Mouse (Mus musculus): Measurements from ENCODE around the gene Tmem274. TPM values are rescaled to one million over a fixed set of nuclear protein-coding genes. Genes with fewer than 3 reads are reported as not detected.
A peak's percentile ranks its signal among the peaks of the same experiment; 100 is the strongest.

The Tmem274 gene
- polyA plus RNA-seq, 1 experiment from 2014 or later, result not detected

DNA sequence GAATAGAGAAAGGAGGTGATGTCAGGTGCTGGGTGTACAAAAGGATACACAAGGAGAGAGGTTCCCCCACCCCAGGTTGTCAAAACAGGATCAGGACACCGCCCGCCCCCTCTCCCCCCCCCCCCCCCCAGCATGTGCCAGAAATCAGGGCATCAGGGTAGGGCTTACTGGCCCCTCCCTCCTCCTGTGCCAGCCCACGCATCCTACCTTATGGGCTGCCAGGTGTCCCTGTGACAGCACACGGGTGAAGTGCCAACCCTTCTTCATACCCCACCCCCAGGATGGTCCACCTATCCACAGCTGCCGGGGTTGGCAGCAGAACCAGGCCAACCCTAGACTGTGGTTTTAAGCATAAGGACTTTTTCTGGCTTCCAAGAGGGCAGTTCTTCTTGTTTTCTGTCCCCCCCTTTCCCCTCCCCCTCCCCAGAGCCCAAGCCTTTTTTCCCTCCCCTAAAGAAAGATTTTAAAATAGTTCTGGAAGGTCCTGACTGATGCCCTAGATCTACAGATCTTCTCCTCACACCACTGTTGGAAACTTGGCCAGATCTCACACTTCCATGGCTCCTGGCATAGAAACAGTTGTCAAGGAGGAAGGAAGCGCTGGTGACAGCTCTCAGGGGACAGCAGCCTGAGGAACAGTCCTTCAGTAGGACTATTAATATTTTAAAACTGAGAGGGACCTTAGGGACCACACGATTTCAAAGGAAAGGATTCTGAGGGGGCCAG lies 15.4 kb upstream of the Tmem274 start:
- 61% methylated on average over 6 of the region's 7 CpGs for WGBS
- no peaks in the 10 kb centered on the region for H3K36me3 ChIP-seq (ENCODE audit: control insufficient read depth, insufficient read depth, low read length)
- ATAC-seq (ENCODE audit: insufficient read depth, low FRiP score, low TSS enrichment) (no peak), DNase-seq (ENCODE audit: low spot score) (no peak)
- no peak overlapping the region for H3K4me3 ChIP-seq (ENCODE audit: low read depth, low read length)
- H3K27ac ChIP-seq (ENCODE audit: low read depth, low read length), result no peak overlapping the region
- H3K4me2 ChIP-seq (ENCODE audit: low read depth), result no peak overlapping the region
- H3K9ac ChIP-seq (ENCODE audit: low read length), result no peak overlapping the region
- H3K9me3 ChIP-seq (ENCODE audit: control insufficient read depth, low read length), result no peaks in the 10 kb centered on the region
- H3K4me1 ChIP-seq (ENCODE audit: control insufficient read depth, insufficient read depth, low read length), result no peaks in the 10 kb centered on the region
- H3K27me3 ChIP-seq (ENCODE audit: control insufficient read depth, insufficient read depth, low read length), result no peaks in the 10 kb centered on the region

DNA sequence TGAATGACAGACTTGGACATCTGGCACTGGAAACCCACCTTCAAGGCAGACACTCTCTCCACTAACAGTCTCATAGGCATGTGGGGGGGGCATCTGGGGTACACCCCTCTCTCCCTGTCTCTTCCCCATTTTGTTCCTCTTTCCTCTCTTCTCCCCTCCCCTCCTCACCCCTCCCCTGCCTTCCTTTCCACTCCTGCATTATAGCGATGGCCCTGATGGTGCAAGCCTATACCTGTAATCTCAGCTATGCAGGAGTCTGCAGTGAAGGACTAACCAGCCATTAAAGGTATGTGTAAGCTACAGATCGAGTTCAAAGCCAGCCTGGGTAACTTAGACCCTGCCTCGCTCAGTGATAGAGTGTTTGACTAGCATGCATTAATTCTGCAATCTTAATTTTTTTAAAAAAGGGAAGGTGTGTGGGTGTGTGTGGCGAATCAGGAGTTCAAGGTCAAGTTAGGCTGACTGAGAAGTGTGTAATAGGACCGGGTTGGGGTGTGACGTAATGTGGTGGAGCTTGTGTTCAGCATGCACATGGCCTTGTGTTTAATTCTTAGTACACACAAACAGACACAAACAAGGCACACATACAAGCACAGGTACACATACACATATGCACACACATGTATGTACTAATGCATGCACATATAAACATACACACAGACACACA lies 14.7 kb upstream of the Tmem274 start:
- H3K9me3 ChIP-seq (ENCODE audit: control insufficient read depth, low read length), result no peaks in the 10 kb centered on the region
- H3K36me3 ChIP-seq (ENCODE audit: control insufficient read depth, insufficient read depth, low read length), result no peaks in the 10 kb centered on the region
- no peak overlapping the region for H3K27ac ChIP-seq (ENCODE audit: low read depth, low read length)
- no peak overlapping the region for H3K4me2 ChIP-seq (ENCODE audit: low read depth)
- DNase-seq (ENCODE audit: low spot score) (no peak), ATAC-seq (ENCODE audit: insufficient read depth, low FRiP score, low TSS enrichment) (no peak)
- no peaks in the 10 kb centered on the region for H3K4me1 ChIP-seq (ENCODE audit: control insufficient read depth, insufficient read depth, low read length)
- no peak overlapping the region for H3K9ac ChIP-seq (ENCODE audit: low read length)
- 86% methylated on average over 6 of the region's 6 CpGs for WGBS
- H3K4me3 ChIP-seq (ENCODE audit: low read depth, low read length), result no peak overlapping the region
- no peaks in the 10 kb centered on the region for H3K27me3 ChIP-seq (ENCODE audit: control insufficient read depth, insufficient read depth, low read length)

- H3K36me3 ChIP-seq (ENCODE audit: control insufficient read depth, insufficient read depth, low read length), result no peaks in the 10 kb centered on the region
- no peak overlapping the region for H3K4me2 ChIP-seq (ENCODE audit: low read depth)
- H3K9me3 ChIP-seq (ENCODE audit: control insufficient read depth, low read length), result no peaks in the 10 kb centered on the region
- 78% methylated on average over 6 of the region's 6 CpGs for WGBS
- H3K27ac ChIP-seq (ENCODE audit: low read depth, low read length), result no peak overlapping the region
- no peak for ATAC-seq (ENCODE audit: insufficient read depth, low FRiP score, low TSS enrichment)
- H3K9ac ChIP-seq (ENCODE audit: low read length), result no peak overlapping the region
- H3K4me3 ChIP-seq (ENCODE audit: low read depth, low read length), result no peak overlapping the region
- no peaks in the 10 kb centered on the region for H3K4me1 ChIP-seq (ENCODE audit: control insufficient read depth, insufficient read depth, low read length)
- DNase-seq (ENCODE audit: low spot score), result no peak
- H3K27me3 ChIP-seq (ENCODE audit: control insufficient read depth, insufficient read depth, low read length), result no peaks in the 10 kb centered on the region
These were observed 13.7 kb upstream of the Tmem274 start for GRCm38 (mm10) chr4:149463435-149463950.

DNA sequence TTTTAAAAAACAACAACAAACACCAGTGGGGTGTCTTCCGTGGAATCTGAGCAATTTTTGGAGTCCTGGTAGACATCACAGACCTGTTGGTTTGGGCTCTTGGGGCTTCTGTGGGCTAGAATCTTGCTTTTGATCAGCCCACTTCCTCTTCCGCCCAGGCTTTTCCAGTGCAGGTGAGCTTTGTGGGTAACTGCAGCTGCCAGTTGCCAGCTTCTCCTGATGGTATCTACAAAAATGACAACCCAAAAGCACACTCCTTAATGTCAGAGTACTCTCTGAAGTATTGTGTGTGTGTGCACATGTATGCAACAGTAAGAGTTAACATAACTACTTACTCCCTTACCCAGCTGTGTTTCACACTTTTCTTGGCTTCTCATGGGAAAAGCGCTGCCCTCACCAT lies 7.6 kb upstream of the Tmem274 start:
- Histone ChIP-seq H3K9me3 (ENCODE audit: control insufficient read depth, low read length) (no peaks in the 10 kb centered on the region), H3K4me1 (ENCODE audit: control insufficient read depth, insufficient read depth, low read length) (no peaks in the 10 kb centered on the region), H3K4me2 (ENCODE audit: low read depth) (no peak overlapping the region), H3K36me3 (ENCODE audit: control insufficient read depth, insufficient read depth, low read length) (peaks cover 5% of the 10 kb centered on the region), H3K27me3 (ENCODE audit: control insufficient read depth, insufficient read depth, low read length) (no peaks in the 10 kb centered on the region), H3K9ac (ENCODE audit: low read length) (no peak overlapping the region), H3K27ac (ENCODE audit: low read depth, low read length) (no peak overlapping the region), H3K4me3 (ENCODE audit: low read depth, low read length) (no peak overlapping the region)
- WGBS, result 94% methylated on average over 3 of the region's 3 CpGs
- ATAC-seq (ENCODE audit: insufficient read depth, low FRiP score, low TSS enrichment) (no peak), DNase-seq (ENCODE audit: low spot score) (no peak)

DNA sequence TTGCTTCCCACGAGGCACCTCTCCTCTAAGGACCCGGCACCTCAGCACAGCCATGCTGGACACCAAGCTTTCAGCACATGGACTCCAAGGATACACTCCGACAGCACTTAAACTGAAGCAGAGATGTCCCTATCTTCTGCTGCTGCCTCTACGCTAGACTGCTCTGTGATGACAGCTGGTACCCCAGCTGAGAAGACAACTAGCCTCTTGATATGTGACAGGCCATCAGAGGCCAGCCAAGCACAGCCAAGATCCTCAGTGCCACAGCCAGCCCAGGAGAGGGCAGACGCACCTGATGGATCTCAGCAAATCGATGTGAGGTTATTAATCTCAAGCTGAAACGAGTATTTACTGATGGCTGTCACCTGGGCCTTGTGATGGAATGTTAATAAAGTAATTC lies 2.1 kb upstream of the Tmem274 start:
- Histone ChIP-seq H3K27ac (ENCODE audit: low read depth, low read length) (no peak overlapping the region), H3K36me3 (ENCODE audit: control insufficient read depth, insufficient read depth, low read length) (peaks cover 5% of the 10 kb centered on the region), H3K4me3 (ENCODE audit: low read depth, low read length) (no peak overlapping the region), H3K9me3 (ENCODE audit: control insufficient read depth, low read length) (no peaks in the 10 kb centered on the region), H3K9ac (ENCODE audit: low read length) (no peak overlapping the region), H3K27me3 (ENCODE audit: control insufficient read depth, insufficient read depth, low read length) (no peaks in the 10 kb centered on the region), H3K4me1 (ENCODE audit: control insufficient read depth, insufficient read depth, low read length) (no peaks in the 10 kb centered on the region), H3K4me2 (ENCODE audit: low read depth) (no peak overlapping the region)
- DNase-seq (ENCODE audit: low spot score) (no peak), ATAC-seq (ENCODE audit: insufficient read depth, low FRiP score, low TSS enrichment) (no peak)
- WGBS, result 81% methylated on average over 7 of the region's 7 CpGs

GRCm38 (mm10) chr4:149484566-149484965 lies 7.4 kb downstream of the Tmem274 start:
- peak overlapping the region; percentile 80 for H3K4me2 ChIP-seq (ENCODE audit: low read depth)
- ATAC-seq (ENCODE audit: insufficient read depth, low FRiP score, low TSS enrichment) (no peak), DNase-seq (ENCODE audit: low spot score) (no peak)
- H3K36me3 ChIP-seq (ENCODE audit: control insufficient read depth, insufficient read depth, low read length), result peaks cover 4% of the 10 kb centered on the region; the same call in 1 of the 2 replicates
- WGBS, result 55% methylated on average over 3 of the region's 3 CpGs
- H3K9ac ChIP-seq (ENCODE audit: low read length), result peak overlapping the region; percentile 64
- no peak overlapping the region for H3K27ac ChIP-seq (ENCODE audit: low read depth, low read length)
- H3K9me3 ChIP-seq (ENCODE audit: control insufficient read depth, low read length), result no peaks in the 10 kb centered on the region
- peak overlapping the region; percentile 73 for H3K4me3 ChIP-seq (ENCODE audit: low read depth, low read length)
- H3K4me1 ChIP-seq (ENCODE audit: control insufficient read depth, insufficient read depth, low read length), result peaks cover 7% of the 10 kb centered on the region
- no peaks in the 10 kb centered on the region for H3K27me3 ChIP-seq (ENCODE audit: control insufficient read depth, insufficient read depth, low read length)

- WGBS, result 0% methylated on average over 59 of the region's 60 CpGs
- peaks cover 8% of the 10 kb centered on the region; the same call in 1 of the 2 replicates for H3K36me3 ChIP-seq (ENCODE audit: control insufficient read depth, insufficient read depth, low read length)
- peak within 1 kb of the TSS; percentile 64 for H3K9ac ChIP-seq (ENCODE audit: low read length)
These were observed 8.1 kb downstream of the Tmem274 start, which contains the start of the genes Nmnat1 and Lzic for GRCm38 (mm10) chr4:149485053-149485824. Nmnat1 (minus strand) TSS chr4:149485202. Lzic (plus strand) TSS chr4:149485229.

DNA sequence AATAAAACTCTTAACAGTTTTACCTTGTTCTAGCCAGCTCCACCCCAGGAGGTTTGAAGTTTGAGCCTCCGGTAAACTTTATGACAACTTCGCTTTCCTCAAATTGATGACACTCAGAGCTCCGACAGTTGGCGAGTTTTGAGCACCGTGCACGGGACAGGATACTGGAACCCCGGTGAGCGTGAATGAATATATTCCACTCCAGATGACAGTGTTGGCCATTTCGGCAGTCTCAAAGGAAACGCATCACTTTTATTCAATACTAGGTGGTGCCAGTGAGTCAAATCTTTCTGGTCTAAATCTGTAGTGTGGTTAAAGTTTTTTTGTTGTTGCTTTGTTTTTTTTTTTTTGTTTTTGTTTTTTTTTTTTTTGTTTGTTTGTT lies 8.6 kb downstream of the Tmem274 start:
- no peak for DNase-seq (ENCODE audit: low spot score)

More at GRCm38 (mm10) chr4:149485053-149485824, 8.1 kb downstream of the Tmem274 start, which contains the start of the genes Nmnat1 and Lzic:
- H3K4me3 ChIP-seq (ENCODE audit: low read depth, low read length), result peak within 1 kb of the TSS; percentile 73
- 0 out of 2 replicates have a peak within 1 kb of the TSS, but pooled peaks have one; percentile 41 for H3K27ac ChIP-seq (ENCODE audit: low read depth, low read length)
- H3K4me2 ChIP-seq (ENCODE audit: low read depth), result peak within 1 kb of the TSS; percentile 80
- no peaks in the 10 kb centered on the region for H3K27me3 ChIP-seq (ENCODE audit: control insufficient read depth, insufficient read depth, low read length)
- ATAC-seq (ENCODE audit: insufficient read depth, low FRiP score, low TSS enrichment) (peak; percentile 97), DNase-seq (ENCODE audit: low spot score) (peak; percentile 95)
- H3K4me1 ChIP-seq (ENCODE audit: control insufficient read depth, insufficient read depth, low read length), result peaks cover 7% of the 10 kb centered on the region
- no peaks in the 10 kb centered on the region for H3K9me3 ChIP-seq (ENCODE audit: control insufficient read depth, low read length)

More for the DNA sequence above, 8.6 kb downstream of the Tmem274 start:
- H3K27me3 ChIP-seq (ENCODE audit: control insufficient read depth, insufficient read depth, low read length), result no peaks in the 10 kb centered on the region
- WGBS, result 0% methylated on average over 10 of the region's 10 CpGs
- H3K4me1 ChIP-seq (ENCODE audit: control insufficient read depth, insufficient read depth, low read length), result peaks cover 7% of the 10 kb centered on the region
- H3K9me3 ChIP-seq (ENCODE audit: control insufficient read depth, low read length), result no peaks in the 10 kb centered on the region
- H3K27ac ChIP-seq (ENCODE audit: low read depth, low read length), result no peak overlapping the region
- peak overlapping the region; percentile 64 for H3K9ac ChIP-seq (ENCODE audit: low read length)
- H3K4me3 ChIP-seq (ENCODE audit: low read depth, low read length), result peak overlapping the region; percentile 73
- peak overlapping the region; percentile 80 for H3K4me2 ChIP-seq (ENCODE audit: low read depth)
- ATAC-seq (ENCODE audit: insufficient read depth, low FRiP score, low TSS enrichment), result peak; percentile 26; the same call in 1 of the 2 replicates
- peaks cover 8% of the 10 kb centered on the region; the same call in 1 of the 2 replicates for H3K36me3 ChIP-seq (ENCODE audit: control insufficient read depth, insufficient read depth, low read length)
